Mouse (Mus musculus) Muller cell, postnatal 12 days (primary cell): Measurements from ENCODE around the gene Rcc1l.

Source experiments
- DNase-seq: peaks from one replicate; pipeline ENCODE4 v3.0.0-alpha.2; 2015; ENCODE audit errors: inconsistent ontology term

Rcc1l gene

DNA sequence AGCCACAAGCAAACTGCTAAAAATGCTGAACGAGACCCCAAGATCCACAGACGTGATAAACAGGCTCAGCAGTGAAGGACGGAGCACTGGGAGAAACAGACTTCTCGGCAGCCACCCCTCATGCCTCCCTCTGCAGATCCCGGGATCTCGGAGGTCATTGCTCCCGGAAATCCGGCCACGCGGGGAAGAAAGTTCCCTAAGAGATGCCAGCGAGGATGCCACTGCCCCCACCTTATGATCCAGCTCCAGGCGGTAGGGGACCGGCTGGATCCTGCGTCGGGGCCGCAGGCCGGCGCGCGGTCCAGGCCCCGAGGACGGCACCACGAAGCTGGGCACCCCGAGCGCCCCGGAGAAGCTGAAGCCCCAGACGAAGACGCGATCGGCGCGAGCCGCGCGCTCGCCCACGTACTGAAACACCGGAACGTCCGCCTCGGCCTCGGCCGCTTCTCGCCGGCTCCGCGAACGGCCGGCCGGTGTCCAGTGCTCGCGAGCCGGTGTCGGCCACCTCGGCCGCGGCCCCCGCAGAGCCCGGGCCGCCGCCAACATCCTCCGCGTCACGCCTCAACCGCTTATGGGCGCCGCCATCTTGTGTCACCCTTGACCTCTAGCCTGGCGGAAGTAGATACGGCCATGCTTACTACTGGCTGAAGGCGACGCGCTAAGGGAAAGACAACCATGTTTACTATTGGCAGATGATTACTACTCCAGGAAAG, at the start of gene Rcc1l:
TSS of gene Rcc1l (minus strand) at position 606 of the 713 bp plus-strand sequence.
- peak; percentile 86 for DNase-seq

DNA sequence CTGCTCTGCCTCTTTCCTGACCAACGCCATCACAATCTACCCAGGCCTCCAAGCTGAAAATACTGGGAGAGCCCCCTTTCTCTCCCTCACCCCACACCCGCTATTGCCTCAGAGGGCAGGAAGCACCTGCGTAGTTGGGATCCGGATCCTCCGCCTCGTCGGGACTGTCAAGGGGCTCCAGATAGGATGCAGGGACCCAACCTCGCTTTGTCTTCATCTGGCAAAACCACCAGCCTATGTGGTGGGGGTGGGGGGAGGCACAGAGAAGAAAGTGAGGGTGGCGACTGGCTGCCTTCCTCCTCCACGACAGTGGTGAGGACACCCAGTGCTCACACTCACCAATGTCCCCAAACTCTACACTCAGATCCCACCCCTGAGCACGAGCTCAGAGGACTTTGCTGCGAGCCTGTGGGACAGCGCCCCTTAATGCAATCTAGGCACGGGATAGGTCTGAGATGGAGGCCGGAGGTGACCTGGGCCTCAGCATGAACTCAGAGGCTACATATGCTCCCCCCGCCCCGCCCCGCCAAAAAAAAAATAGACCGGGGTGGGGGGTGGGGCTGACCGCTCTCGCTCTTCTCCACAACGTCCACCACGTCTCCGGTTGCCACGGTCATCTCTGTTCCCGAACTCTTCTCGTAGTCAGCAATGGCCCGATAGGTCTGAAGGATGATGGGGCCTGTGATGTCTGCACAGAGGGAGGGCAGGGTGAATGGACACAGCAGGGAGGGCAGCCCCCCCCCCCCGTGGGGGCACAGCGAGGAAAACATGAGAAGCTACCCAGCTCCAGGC, 48.7 kb upstream of the Rcc1l start:
- DNase-seq, result no peak

DNA sequence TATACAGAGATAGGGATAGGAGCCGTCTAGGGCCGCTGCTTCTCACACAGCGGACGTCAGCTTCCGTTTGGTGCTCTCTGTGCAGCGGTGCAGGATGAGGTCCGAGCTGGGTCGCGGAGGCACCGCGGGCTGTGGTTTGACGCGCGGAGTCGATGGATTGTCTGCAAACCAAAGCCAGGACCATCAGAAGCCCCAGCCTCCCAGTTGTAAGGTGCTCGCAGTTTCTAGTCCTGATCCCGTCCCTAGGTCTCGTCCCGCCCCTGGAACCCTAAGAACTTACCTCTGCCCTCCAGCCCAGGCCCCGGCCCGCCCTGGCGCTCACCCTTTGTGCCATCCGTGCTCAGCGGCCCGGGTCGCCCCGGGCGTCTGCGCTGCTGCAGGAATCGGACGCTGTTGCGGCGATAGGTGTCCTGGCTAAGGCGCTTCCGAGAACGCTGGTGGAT, 45.2 kb upstream of the Rcc1l start:
- no peak for DNase-seq

DNA sequence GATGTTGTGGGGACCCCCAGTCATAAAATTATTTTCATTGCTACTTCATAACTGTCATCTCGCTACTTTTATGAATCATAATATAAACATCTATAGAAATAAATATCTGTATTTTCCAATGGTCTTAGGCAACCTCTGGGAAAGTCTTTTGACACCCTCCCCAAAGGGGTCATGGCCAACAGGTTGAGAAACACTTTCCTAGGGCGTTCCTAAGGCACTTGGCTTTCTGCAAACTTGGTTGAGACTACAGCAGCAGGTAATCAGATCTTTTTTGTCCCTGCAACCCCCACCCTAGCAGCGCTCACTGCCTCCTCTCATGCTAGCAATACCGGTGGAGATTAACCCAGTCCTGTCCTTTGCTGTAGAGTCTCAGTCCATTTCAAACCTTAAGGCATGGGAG, 44.7 kb upstream of the Rcc1l start:
- DNase-seq, result no peak

DNA sequence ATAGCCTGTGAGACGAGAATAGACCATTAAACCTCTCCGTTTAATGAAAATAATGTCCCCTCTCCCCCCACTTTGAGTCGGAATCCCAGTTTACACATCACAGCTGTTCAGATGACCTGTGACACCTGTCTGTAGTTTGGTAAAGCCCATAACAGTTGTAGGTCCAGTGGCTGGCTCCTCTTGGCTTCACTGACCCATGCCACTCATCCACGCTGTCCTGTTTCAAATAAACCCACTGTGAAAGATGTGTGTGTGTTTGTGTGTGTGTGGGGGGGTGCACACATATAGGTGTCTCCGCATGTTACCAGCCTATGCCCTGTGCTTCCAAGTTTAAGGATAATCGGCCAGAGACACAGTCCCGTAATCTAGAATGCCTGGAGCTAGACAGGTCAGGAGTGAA, 41.3 kb upstream of the Rcc1l start:
- DNase-seq, result no peak

DNA sequence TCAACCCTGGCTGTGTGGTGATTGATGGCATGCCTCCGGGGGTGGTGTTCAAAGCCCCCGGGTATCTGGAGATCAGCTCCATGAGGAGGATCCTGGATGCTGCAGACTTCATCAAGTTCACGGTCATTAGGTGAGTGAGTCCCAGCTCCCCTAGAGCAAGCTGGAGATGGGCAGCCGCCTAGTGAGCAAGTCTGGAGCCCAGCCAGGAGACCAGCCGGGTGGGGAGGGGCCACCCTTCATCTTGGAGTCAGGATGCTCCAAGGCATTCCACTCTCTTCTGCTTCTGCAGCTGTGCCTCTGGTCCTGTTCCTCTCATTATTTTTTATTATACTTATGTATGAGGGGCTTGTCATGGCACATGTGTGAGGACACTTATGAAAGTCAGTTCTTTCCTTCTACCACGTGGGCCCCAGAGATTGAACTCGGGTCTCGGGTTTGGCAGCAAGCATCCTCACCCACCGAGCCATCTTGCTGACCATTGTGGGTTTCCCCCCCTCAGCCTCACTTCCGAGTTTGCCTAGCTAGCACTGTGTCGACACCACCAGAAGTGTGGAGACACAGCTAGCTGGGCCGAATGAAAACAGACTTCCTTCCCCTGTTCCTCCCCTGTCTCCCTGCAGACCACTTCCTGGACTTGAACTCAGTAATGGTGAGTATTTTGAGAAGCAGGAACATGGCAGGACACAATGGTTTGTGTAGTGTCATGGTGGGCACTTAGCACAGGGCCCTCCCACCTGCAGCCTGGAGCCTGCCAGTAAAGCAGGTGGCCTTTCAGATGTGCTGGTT, 37.6 kb upstream of the Rcc1l start:
- no peak for DNase-seq

DNA sequence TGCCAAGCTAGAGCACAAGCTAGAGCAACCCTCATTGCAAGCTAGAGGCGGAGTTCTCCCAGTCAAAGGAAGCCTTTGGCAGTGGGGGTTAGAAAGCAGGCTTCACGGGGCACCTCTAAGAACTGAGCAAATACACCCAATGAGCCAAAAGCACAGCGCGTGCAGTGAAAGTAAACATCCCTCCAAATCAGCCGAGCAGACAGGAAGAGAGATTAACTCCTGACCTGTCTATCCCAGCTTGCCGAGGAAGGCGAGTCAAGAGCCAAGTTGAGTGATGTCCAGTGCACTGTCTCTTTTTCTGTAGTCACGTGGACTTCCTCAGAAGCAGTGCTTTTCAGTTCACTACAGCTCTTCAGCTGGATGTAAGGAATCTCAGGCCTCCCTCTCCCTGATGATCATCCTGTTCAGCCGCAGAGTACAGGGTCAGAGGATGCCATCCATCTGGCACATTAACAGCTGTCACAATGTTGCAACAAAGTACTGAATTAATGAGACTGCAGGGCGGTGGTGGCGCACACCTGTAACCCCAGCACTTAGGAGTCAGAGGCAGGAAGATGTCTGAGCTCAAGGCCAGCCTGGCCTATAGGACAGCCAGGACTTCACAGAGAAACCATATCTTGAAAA, 33.5 kb upstream of the Rcc1l start:
- DNase-seq, result no peak

DNA sequence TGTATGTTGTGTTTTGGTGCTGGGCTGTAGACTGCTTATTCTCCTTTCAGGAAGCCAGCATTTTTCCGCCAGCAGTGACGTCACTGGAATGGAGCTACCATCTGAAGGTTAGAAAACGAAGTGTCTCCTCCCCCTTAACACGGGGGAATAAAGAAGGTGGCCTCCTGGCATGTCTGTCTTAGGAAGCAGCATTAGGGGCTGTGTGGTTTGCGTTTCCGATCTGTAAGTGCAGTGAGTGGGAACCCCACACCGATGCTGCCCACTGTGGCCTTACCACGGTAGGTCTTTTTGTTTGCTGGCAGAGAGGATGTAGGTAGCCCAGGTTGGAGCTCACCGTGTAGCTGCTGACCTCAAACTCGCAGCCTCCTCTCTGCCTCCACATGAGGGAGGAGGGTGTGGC, 30.1 kb upstream of the Rcc1l start:
- DNase-seq, result no peak

DNA sequence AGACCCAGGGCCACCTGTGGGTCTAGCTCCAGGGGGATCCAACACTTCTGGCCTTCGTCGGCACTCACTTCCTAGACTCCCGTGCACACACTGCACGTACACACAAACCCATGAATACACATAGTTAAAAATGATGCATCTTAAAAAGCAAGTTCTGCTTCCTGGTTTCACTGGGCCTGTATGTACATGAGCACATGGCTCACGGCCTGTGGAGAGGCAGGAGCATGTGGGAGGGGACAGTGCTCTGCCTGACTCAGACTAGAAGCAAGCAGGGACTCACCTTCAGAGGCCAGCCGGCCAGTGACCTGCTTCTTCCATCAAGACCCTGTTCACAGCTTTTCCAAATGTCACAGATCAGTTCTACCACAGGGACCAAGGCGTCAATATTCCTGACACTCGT, 17.1 kb upstream of the Rcc1l start:
- DNase-seq, result no peak

DNA sequence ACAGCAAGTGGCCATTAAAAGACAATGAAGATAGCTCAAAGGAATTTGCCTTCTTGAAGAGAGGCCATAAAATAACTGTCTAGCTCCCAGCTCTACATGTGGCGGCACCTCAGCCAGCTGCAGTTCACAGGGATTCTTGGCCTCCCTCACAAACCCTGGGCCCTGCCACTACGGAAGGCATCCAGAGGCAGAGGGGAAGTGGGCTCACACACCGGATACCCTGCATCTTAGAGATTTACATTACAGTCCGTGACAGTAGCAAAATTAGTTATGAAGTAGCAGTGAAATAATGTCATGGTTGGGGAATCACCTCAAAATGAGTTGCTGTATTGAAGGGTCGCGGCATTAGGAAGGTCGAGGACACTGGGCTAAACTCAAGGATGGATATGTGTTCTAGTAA, 12.0 kb upstream of the Rcc1l start:
- peak; percentile 21 for DNase-seq

DNA sequence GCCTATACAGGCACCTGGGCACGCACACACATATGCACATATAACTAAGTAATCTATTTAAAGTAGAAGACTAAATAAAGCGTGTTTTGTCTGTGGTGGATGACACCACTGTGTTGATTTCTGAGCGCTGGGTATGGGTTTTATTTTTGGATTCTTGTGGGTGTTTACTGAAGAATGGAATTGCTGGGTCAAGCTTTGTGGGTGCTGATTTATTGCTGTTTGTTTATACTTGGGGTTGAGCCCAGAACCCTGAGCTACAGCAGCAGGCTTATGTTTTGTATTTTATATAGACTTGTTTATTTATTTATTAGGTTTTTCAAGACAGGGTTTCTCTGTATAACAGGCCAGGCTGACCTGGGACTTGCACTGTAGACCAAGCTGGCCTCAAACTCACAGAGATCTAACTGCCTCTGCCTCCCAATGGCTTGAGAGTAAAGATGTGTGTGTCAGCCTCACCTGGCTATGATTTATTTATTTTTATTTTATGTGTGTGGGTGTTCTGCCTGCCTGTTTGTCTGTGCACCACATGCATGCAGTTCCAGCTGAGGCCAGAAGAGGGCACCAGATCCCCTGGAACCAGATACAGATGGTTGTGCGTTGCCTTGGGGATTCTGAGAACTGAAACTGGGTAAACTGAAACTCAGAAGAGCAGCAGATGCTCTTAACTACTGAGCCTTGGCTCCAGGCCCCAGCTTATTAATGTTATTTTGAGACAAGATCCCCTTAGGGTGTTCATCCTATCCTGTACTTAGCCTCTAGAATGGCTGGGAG, 10.6 kb upstream of the Rcc1l start:
- DNase-seq, result peak; percentile 28

DNA sequence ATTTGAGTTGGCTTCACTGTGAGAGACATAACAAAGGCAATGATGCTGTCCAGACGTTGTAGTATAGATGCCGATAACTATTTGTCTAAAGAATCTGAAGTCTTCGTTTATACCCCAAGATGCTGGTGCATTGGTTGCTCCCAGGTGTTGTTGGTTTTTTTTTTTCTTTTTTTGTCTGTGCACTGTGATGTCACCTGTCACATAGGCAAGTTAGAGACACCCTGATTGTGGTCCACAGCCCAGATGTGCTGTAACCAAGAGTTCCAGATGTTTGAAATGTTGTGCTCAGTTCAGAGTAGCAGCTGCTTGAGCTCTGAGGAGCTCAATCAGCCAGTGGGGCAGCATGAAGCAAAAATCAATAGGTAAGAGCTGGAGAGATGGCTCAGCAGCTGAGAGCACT, 9.5 kb upstream of the Rcc1l start:
- DNase-seq, result no peak

DNA sequence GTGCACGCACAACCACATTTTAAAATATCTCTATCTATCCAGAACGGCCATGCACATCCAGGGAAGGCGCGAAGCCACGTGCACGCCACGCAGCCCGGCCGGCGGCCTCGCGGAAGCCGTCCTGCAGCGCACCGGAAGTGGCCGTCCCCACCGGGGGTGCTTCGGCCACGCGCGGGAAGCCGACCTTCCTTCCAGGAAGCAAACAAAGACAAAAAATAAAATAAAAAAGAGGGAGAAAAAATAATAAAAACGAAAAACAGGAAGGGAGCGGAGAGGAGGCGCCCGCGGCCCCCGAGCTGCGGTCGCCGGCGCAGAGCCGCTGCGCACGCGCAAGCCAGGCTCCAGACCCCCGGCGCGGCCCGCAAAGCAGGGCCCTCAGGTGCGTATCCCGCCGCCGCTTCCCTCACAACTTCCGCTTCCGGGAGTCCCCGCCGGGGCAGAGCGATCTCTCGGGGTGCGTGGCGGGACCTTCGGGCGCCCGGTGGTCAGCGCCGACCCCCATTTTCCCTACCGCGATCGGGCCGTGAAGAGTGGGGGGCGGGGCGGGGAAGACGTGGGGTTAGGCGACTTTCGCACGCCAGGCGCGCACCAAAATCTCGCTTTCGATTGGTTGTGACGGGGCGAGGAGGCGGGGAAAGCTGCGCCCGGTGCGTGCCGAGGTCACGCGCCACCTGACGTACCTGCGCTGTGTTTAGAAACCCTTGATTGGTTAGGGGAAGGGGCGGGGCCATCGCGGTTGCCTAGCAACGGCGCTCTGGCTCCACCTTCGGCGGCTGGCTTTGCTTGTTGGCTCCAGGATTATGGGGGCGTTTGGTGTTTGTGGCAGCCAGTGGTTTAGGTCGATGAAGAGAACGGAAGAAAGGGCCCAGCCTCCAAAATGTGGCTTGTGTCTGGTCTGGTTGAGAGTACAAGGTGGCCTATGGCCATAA, 7.6 kb upstream of the Rcc1l start, which contains the start of gene Gtf2ird2:
TSS of gene Gtf2ird2 (plus strand) at position 140 of the 929 bp plus-strand sequence.
- peak; percentile 100 for DNase-seq

DNA sequence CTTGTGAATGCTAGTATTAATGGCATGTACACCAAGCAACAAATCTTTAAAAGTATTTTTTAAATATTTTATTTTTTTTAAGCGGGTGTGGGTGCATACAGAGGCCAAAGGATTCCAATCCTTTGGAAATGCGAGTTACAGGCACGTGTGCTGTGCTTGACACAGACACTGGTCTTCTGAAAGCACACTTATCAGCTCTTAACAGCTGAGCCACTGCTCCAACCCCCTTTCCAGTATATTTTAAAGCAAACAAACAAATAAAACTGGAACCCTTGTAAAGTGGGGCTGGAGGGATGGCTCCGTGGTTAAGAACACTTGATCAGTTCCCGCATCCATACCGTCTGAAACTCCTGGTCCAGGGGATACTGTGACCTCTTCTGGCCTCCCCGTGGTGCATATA, 6.6 kb upstream of the Rcc1l start:
- DNase-seq, result no peak

DNA sequence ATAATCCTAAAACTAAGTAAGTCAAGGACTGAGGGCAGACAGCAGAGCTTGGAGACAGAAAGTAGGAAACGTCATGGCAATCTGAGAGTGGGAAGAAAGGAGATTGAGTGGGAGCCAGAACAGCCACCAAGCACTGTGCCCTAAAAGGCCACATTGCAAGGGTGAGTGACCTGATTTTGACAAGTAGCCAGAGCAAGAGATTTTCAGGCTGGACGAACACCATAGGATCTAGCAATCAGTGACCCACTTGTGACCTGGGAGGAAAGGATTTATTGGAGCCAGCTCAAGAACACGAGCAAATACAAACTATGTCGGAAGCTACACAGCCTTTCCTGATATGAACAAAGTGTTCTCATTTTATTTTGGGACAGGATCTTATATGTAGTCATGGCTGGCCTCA, 6.2 kb upstream of the Rcc1l start:
- peak; percentile 44 for DNase-seq

DNA sequence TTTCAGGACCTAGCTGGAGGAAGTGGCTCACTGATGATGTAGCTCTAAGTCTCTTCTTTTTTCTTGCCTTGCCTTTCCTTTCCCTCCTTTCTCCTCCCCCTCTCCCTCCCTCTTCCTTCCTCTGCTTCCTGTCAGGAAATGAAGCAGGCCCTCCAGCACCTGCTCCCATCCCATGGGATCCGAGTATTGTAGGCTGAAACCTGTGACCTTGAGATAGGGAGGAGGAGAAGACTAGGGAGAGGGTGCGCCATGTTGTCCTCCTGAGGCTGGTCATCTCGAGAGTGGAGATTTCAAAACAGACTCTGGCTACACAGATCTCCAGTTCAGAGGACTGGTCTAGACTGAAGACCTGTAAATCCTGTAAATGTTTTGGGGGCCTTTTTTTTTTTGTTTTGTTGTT, 5.6 kb upstream of the Rcc1l start:
- no peak for DNase-seq

DNA sequence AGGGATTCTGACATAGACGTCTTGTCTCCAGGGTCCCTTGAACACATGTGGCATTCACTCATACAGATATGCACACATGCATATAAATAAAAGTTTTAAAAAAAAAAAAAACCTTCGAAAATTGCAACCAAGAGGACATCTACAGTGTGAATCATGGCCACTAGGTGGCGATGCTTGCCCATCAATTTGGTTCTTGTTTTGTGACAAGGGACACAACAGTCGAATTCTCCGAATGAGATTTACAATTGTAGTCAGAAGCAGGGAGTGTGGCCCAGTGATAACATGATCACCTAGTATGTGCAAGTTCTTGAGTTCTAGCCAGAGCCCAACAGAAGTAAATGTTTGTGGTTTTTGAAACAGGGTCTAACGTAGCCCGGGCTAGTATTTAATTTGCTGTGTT, 3.3 kb upstream of the Rcc1l start:
- peak; percentile 71 for DNase-seq

DNA sequence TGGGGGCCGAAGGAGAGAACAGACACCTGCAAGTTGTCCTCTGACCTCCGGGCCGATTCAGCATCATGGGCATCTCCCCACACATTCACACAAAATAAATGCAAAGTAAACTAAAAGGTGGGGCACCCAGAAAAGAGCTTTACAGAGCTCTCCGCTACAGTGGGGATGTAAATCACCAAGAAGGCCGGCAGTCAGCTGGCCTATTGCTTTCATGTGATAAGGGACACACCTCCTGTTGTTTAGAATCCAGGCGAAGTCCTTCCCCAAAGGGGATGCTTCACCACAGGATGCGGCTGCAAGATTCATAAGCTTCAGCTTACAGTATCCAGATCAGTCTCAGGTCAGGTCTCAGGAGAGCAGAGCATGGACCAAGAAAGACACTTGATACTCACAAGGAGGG, 2.0 kb upstream of the Rcc1l start:
- no peak for DNase-seq

DNA sequence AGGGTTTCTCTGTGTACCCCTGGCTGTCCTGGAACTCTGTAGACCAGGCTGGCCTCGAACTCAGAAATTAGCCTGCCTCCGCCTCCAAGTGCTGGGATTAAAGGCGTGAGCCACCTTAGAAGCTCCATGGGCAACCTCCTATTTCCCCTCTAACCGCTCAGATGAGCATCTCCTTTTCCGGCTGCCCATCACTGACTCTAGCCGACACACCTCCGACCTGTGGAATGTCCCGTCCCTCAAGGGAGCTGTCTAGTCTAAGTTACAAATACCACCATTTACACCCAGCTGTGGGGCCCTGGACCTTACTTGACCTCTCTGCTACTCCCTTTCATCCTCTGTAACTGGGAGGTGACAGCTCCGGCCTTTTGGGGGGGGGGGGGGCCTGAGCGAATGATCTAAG, 878 bp downstream of the Rcc1l start:
- DNase-seq, result no peak

DNA sequence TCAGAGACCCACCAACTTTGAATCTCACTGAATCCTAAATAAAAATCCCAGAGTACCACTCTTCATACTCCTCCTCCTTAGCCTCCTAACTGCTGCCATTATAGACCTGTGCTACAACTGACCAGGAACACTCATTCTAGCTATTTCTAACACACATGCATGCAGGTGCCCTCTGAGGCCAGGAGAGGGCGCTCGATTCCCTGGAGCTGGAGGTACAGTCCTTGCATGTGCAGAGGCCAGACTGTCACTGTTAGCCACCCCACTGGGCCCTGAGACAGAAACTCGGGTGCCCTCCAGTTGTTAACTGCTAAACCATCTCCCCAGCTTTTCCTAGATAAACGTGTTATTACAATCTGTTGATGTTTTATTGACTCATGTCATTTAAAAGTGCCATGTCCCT, 3.4 kb downstream of the Rcc1l start:
- no peak for DNase-seq
